Mouse (Mus musculus) v-Abl transformed pro-B cells (cell line): ENCODE data around the gene Phyhipl.

ENCODE experiments used
- in situ Hi-C, 2 experiments: fragments of 400-800 bp; cut with MboI; formaldehyde crosslinking; loops; one replicate each; pipeline ENCODE4 v1.15.1; 2025; ENCODE audit not compliant: unreplicated experiment in 2 of 2

The Phyhipl gene

DNA sequence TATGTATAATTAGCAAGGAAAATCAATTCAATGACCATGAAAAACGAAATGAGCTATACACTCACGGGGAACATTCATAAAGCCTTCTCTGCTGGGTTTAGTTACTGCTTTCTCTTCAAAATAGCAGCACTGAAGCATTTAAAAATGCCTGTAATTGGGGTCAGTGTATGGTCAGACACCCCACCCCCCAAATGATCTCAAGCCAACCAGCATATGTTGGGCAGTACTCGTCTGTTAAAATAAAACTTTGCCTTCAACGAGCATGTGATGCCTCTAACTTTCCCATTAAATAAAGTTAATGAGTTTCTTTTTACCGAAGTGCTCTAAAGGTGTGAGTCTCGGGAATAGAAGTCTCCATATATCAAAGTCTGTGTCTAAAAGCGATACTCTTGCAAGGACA, at the start of gene Phyhipl:
TSS of gene Phyhipl (minus strand) at position 138 of the 400 bp plus-strand sequence.
- in situ Hi-C loops = no loop called here

DNA sequence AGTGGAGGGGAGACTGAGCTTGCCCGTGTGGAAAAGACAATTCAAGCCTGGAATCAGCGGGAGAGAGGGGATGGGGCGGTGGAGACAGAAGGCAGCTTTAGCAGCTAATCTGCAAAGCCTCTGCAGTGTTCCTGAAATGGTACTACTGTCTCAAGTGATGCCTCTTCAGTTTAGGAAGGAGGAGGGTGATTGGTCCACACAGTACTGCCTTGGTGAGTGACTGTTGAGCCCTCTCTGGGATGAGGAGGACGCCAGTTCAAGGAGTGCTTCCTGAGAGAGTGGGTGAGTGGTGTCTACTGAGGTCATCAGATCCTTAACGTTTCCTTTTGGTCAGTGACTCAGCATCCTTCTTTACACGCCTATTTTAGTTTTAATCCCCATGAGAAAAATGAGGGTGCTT, 47.4 kb upstream of the Phyhipl start:
- in situ Hi-C loops = no loop called here

DNA sequence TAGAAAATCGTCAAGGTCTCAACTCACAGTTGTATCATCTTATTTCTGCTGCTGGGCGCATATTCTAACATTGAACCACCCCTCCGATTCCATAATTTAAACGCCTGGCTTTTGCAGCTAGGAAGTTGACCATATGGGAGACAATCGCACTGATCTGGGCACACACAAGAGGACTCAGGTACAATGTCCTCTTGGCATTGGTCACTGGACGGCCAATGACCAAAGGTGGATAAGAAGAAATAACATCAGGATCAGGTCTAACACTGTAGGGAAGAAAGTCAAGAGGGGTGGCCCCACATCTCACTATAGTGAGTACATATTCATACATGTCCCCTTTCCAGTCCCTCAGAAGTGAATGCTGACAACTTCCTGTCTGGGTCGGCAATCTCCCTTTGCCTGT, 43.8 kb upstream of the Phyhipl start:
- in situ Hi-C loops = no loop called here

- in situ Hi-C loops = no loop called here
These were observed 42.2 kb upstream of the Phyhipl start for GRCm38 (mm10) chr10:70698014-70698413.

DNA sequence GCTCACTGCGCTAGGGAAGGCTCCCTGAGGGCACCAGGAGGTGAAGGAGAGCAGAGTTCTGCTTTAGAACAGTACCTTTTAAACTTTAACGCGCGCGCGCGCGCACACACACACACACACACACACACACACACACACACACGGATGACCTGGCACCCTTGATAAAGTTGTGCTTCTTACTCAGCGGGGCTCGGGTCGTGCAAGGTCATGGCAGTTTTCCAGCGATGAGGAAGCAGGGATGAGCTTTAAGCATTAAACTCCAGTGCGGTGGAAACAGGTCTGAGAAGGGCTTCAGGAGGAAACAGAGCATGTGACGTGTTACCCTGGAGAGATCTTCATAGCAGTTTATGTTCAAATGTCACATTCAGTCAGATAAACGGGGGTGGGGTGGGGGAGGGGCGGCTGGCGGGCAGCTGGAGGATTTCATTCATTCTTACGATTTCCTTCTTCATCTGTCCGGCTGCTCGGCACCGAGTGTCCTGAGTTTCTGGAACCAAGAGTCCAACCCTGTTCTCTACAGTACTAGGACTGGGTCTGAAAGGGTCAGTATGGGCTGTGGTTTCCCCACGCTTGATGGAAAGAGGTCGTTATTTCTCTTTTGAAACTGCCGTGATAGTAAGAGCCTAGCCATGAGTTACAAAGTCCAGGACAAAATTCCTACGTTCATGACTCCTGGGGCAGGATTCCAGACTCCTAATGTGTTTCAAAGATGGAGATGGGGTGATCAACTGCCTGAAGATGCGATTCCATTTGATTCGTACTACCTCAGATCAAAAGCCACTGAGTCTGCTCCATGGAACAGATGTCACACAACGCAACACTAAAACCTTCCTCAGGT, 41.2 kb upstream of the Phyhipl start:
- in situ Hi-C loops = no loop called here

- in situ Hi-C loops = no loop called here
These were observed 33.6 kb upstream of the Phyhipl start for GRCm38 (mm10) chr10:70689346-70689745.

DNA sequence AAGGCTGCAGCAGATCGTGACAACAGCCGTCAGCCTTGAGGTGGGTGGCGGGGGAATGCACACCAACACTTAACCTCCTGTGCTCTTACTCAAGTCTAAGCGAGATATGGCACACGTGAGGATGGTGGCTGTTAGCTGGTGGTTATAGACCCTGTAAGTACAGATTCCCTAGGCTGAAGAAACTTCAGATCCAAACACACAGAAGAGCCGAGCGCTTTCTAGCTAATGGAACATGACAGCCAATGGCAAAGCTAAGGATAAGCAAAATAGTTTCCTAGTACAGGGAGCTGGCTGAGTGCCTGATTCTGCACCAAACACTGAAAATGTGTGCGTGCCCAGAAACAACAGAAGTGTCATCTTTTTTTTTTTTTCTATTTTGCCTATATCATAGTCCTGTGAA, 33.1 kb upstream of the Phyhipl start:
- in situ Hi-C loops = no loop called here

- in situ Hi-C loops = no loop called here
These were observed 31.4 kb upstream of the Phyhipl start for GRCm38 (mm10) chr10:70686941-70687703.

- in situ Hi-C loops = no loop called here
These were observed 30.7 kb upstream of the Phyhipl start for GRCm38 (mm10) chr10:70686505-70686904.

GRCm38 (mm10) chr10:70683508-70683907, 27.7 kb upstream of the Phyhipl start:
- in situ Hi-C loops = no loop called here

- in situ Hi-C loops = no loop called here
These were observed 22.2 kb upstream of the Phyhipl start for GRCm38 (mm10) chr10:70677946-70678345.

GRCm38 (mm10) chr10:70656272-70656671, 507 bp upstream of the Phyhipl start:
- in situ Hi-C loops = no loop called here

GRCm38 (mm10) chr10:70654655-70655054, 1.1 kb downstream of the Phyhipl start:
- in situ Hi-C loops = no loop called here

- in situ Hi-C loops = no loop called here
These were observed 1.6 kb downstream of the Phyhipl start for GRCm38 (mm10) chr10:70654139-70654538.

DNA sequence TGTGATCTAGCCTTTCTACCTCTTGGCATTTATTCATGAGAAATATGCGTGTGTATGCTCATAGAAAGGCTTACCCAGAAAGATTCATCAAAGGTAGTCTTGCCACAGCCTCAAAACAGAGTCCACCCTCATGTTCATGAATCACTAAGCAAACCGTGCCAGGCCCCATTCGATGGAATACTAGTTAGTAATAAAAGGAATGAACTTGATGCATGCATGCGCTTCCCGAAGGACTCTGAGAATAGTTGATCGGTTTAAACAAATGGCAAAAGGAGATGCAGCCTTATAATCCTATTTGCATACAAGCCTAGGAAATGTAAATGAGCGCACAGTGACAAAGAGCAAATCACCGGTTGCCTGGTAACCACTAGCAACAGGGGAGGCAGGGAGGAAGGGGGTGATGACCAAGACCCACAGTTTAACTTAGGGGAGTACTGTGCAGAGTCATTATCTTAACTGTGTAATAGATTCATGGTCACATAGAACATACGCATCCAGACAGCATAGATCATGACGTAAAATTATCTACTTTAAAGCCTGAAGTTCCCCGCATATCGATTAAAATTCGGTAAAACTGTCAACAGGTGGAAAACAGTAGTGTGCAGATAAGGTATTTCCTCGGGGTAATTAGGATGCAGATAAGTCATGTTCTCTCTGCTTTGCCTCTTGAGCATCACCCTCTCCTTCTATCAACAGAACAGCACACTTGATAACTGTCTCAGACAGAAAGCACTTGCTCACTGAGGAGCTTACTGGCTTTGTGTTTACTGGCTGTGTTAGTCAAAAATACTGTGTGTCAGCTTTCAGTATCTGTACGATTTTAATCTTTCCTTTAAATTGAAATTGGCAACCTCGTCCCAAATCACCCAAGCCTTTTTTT, 3.8 kb downstream of the Phyhipl start:
- in situ Hi-C loops = no loop called here

GRCm38 (mm10) chr10:70648831-70649230, 6.9 kb downstream of the Phyhipl start:
- in situ Hi-C loops = no loop called here

DNA sequence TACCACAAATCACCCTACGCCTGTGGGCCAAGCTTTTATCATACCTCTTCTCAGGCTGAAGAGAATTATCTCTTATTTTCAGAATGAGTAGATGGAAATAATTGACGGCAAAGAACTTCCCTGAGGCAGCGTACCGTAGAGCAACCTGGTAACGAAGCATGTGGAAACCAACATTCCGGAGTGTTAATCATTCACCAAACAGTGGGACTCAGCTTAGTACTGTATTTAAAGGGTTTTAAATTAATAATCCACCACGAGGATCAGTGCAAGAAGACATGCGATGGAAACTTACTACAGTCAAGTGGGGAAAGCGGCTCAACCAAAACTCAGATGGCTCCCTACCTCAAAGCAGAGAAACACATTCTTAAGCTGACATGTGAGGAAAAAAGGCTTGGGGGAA, 12.6 kb downstream of the Phyhipl start:
- in situ Hi-C loops = no loop called here

DNA sequence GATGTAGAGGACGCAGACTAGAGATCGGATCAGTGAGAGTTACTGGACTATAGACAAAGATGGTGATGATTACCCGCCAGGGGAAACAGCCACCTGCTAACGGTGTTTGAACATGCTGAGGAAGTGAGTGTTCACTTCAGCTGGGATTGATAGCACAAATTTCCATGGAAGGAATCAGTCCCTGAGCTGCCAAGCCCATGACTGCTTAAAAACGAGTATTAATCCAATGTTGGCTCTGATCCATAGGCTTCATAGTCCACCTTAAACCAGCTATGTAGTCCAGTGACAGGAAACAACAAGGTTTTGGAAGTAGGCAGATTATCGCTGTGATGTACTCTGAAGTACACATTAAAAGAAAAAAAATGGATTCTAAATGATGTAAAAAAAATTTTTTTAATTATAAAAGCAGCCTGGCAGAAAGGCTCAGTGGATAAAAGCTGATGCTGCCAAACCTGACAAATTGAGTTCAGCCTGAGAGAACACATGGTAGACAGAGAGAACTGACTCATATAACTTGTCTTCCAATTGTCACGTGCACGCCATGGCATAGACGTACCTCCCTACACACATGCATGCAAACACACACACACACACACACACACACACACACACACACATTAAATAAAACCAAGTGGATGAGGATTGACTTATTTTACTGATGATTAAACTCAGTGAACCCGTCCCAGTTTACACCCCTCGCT, 14.7 kb downstream of the Phyhipl start:
- in situ Hi-C loops = no loop called here

DNA sequence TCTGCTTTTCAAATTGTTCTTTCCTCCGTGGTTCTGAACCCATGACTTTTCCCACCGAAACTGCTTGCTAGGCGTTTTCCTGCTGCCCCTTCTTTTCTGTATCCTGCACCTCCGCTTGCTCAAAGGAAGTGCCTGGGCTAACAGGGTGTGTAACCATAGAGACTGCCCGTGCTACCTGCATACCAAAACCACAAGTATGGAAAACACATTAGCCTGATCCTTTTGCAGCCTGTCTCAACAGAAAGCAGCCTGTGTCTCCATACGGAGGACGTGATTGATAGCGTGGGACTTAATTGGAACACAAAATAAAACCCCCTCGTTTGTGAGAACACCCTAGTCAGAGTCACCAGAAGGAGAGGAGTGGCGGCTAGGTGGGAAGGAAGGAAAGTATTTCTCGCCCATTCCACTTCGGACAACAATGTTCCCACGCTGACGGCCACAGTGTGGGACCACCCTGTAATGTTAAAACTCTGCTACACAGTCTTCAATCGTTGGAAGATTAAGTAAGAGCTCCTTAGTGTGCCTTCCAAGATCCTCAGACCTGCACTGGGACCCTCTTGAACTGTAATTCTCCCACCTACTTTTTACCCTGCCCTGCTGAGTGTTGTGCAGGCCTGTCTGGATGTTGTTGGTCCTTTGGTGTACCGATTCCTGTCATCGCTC, 15.6 kb downstream of the Phyhipl start:
- in situ Hi-C loops = no loop called here
